Comparison of ENCODE assay signal across 15 mouse cellular contexts in genomic region chr5:61156226-61156565, GRCm38 (mm10).
DNase-seq lines count a peak whose midpoint lies in the region; ATAC-seq lines count a peak whose summit lies in the region.
"Had no signal": no experiment of that assay in that cellular context is flagged by ENCODE, and none has a peak within 500 bp of the region (broad histone marks: within the 10 kb centered on the region; RNA-seq: fewer than 3 reads in every experiment).

No protein-coding gene starts in this region.

- 50% methylated on average over 8 of the region's 8 CpGs for WGBS in kidney, embryonic 16.5 days
- 57% methylated on average over 8 of the region's 8 CpGs for WGBS in embryonic facial prominence, embryonic 10.5 days
- 43% methylated on average over 8 of the region's 8 CpGs for WGBS in midbrain, embryonic 15.5 days

- no peaks in the 10 kb centered on the region for H3K36me3 ChIP-seq in kidney, embryonic 16.5 days (ENCODE audit: insufficient read depth, low read length)
- no peaks in the 10 kb centered on the region for H3K36me3 ChIP-seq in embryonic facial prominence, embryonic 10.5 days (replicated peaks)
- no peaks in the 10 kb centered on the region for H3K36me3 ChIP-seq in midbrain, embryonic 15.5 days (replicated peaks)

- no peak overlapping the region for H3K4me2 ChIP-seq in kidney, embryonic 16.5 days (replicated peaks; ENCODE audit: low read depth, low read length)
- H3K4me2 ChIP-seq in midbrain, embryonic 15.5 days = peak overlapping the region; percentile 2; the same call in 1 of the 2 replicates
- H3K4me2 ChIP-seq: heart, embryonic 11.5 days had no signal

- H3K4me3 ChIP-seq in kidney, embryonic 16.5 days (ENCODE audit: low read length) = no peak overlapping the region
- no peak overlapping the region for H3K4me3 ChIP-seq in embryonic facial prominence, embryonic 10.5 days
- no peak overlapping the region for H3K4me3 ChIP-seq in midbrain, embryonic 15.5 days

- H3K27me3 ChIP-seq in kidney, embryonic 16.5 days (ENCODE audit: insufficient read depth, low read length) = no peaks in the 10 kb centered on the region
- no peaks in the 10 kb centered on the region for H3K27me3 ChIP-seq in embryonic facial prominence, embryonic 10.5 days (replicated peaks; ENCODE audit: low read depth, poor library complexity, severe bottlenecking)
- H3K27me3 ChIP-seq in midbrain, embryonic 15.5 days (replicated peaks) = no peaks in the 10 kb centered on the region

- H3K27ac ChIP-seq in kidney, embryonic 16.5 days (ENCODE audit: low read length) = no peak overlapping the region
- H3K27ac ChIP-seq in embryonic facial prominence, embryonic 10.5 days (replicated peaks) = no peak overlapping the region
- H3K27ac ChIP-seq in midbrain, embryonic 15.5 days = peak overlapping the region; percentile 37; the same call in 1 of the 2 replicates

- ATAC-seq in kidney, embryonic 16.5 days (ENCODE audit: low FRiP score, low TSS enrichment) = no peak
- peak; percentile 78 for ATAC-seq in midbrain, embryonic 15.5 days (replicated peaks)
- ATAC-seq: CD4-positive, CD25-positive, alpha-beta regulatory T cell, adult 4 months; inflammation-experienced regulatory T-cells, adult 6 months had no signal

- H3K4me1 ChIP-seq in kidney, embryonic 16.5 days (ENCODE audit: insufficient read depth, low read length) = no peaks in the 10 kb centered on the region
- H3K4me1 ChIP-seq in embryonic facial prominence, embryonic 10.5 days = peaks cover 7% of the 10 kb centered on the region; the same call in 1 of the 2 replicates
- peaks cover 6% of the 10 kb centered on the region; the same call in 1 of the 2 replicates for H3K4me1 ChIP-seq in midbrain, embryonic 15.5 days

- H3K9me3 ChIP-seq in kidney, embryonic 16.5 days (ENCODE audit: low read length) = no peaks in the 10 kb centered on the region
- H3K9me3 ChIP-seq in embryonic facial prominence, embryonic 10.5 days = no peaks in the 10 kb centered on the region
- no peaks in the 10 kb centered on the region for H3K9me3 ChIP-seq in midbrain, embryonic 15.5 days

- H3K9ac ChIP-seq in kidney, embryonic 16.5 days (replicated peaks; ENCODE audit: low read length) = no peak overlapping the region
- H3K9ac ChIP-seq in midbrain, embryonic 15.5 days = no peak overlapping the region

- DNase-seq in kidney, postnatal 10 days = peak; percentile 21
- DNase-seq in brain, adult 2 months (ENCODE audit: low read depth, low spot score) = peak; percentile 8
- DNase-seq in embryonic facial prominence, embryonic 10.5 days (ENCODE audit: low spot score) = peak; percentile 18
- no peak for DNase-seq in T-cell, adult 2 months (ENCODE audit: low spot score)
- DNase-seq in thymus, adult 18-20 months = no peak
- DNase-seq in urinary bladder, postnatal 10 days (ENCODE audit: low spot score) = no peak
- DNase-seq: cerebellum, adult 11 months; heart, postnatal 4 days; right cerebral cortex, postnatal 25 days; thymus, postnatal 25 days had no signal

Comparison
In these comparisons a context has a peak if more than half of its experiments do, and no peak if none do; other contexts are left out.
1. DNase-seq: peak in kidney, postnatal 10 days (single experiment), brain, adult 2 months (single experiment) and embryonic facial prominence, embryonic 10.5 days (single experiment); none in T-cell, adult 2 months (single experiment), thymus, adult 18-20 months (0 of 2) and urinary bladder, postnatal 10 days (single experiment).